Mouse (Mus musculus) hindbrain, embryonic 14.5 days (tissue): ENCODE results near the gene Inka1. TPM values are rescaled to one million over a fixed set of nuclear protein-coding genes. Genes with fewer than 3 reads are reported as not detected.

Experiments used
- ATAC-seq: fragments of 200-750 bp; cut with Nextera tagmentation; 2 replicates; pipeline ENCODE4 v1.8.0; 2017; ENCODE audit warnings: moderate number of reproducible peaks, mild to moderate bottlenecking, moderate TSS enrichment, moderate library complexity; ENCODE audit not compliant: low FRiP score
- DNase-seq: peaks from one replicate; pipeline ENCODE4 v3.0.0-alpha.2; 2015; ENCODE audit warnings: low spot score
- H3K27ac ChIP-seq: fragments of 300-500 bp; sonication (generic); 2 replicates; pipeline ENCODE4 v1.5.1; 2014; ENCODE audit warnings: mild to moderate bottlenecking, moderate library complexity
- H3K27me3 ChIP-seq: fragments of 300-500 bp; sonication (generic); 2 replicates; pipeline ENCODE4 v1.6.1; 2014; ENCODE audit warnings: mild to moderate bottlenecking, low read length, mixed read lengths; ENCODE audit not compliant: control insufficient read depth, insufficient read depth
- H3K36me3 ChIP-seq: fragments of 300-500 bp; sonication (generic); replicated peaks from 2 replicates; pipeline ENCODE4 v1.6.1; 2014; ENCODE audit not compliant: control insufficient read depth, insufficient read depth
- H3K4me1 ChIP-seq: fragments of 300-500 bp; sonication (generic); replicated peaks from 2 replicates; pipeline ENCODE4 v1.6.1; 2014; ENCODE audit warnings: antibody characterized with exemption, low read length, mixed read lengths; ENCODE audit not compliant: control insufficient read depth, insufficient read depth
- H3K4me2 ChIP-seq: fragments of 300-500 bp; sonication (generic); replicated peaks from 2 replicates; pipeline ENCODE4 v1.6.1; 2014; ENCODE audit warnings: mild to moderate bottlenecking, moderate library complexity
- H3K4me3 ChIP-seq: fragments of 300-500 bp; sonication (generic); replicated peaks from 2 replicates; pipeline ENCODE4 v1.5.1; 2014; ENCODE audit warnings: mild to moderate bottlenecking, low read length
- H3K9ac ChIP-seq: fragments of 300-500 bp; sonication (generic); 2 replicates; pipeline ENCODE4 v1.6.1; 2014
- H3K9me3 ChIP-seq: fragments of 300-500 bp; sonication (generic); 2 replicates; pipeline ENCODE4 v1.6.1; 2016; ENCODE audit warnings: low read length; ENCODE audit not compliant: control insufficient read depth
- WGBS: fragments of 180-500 bp; shearing (Covaris S2); extraction: QIAGEN DNeasy Blood & Tissue Kit; methylation state at CpG from one replicate; pipeline ENCODE4 v1.1.7; 2014; 5-methylcytosine and 5-hydroxymethylcytosine counted together
- polyA plus RNA-seq: library from polyadenylated mRNA; unstranded; fragments of >200 nt; fragmentation: Nextera tagmentation; extraction: Ambion mirVana; gene quantifications from 2 replicates; pipeline ENCODE4 v1.2.1, GENCODE M21; 2014

The Inka1 gene
- polyA plus RNA-seq, 1 experiment from 2014 or later = 18.1 TPM

DNA sequence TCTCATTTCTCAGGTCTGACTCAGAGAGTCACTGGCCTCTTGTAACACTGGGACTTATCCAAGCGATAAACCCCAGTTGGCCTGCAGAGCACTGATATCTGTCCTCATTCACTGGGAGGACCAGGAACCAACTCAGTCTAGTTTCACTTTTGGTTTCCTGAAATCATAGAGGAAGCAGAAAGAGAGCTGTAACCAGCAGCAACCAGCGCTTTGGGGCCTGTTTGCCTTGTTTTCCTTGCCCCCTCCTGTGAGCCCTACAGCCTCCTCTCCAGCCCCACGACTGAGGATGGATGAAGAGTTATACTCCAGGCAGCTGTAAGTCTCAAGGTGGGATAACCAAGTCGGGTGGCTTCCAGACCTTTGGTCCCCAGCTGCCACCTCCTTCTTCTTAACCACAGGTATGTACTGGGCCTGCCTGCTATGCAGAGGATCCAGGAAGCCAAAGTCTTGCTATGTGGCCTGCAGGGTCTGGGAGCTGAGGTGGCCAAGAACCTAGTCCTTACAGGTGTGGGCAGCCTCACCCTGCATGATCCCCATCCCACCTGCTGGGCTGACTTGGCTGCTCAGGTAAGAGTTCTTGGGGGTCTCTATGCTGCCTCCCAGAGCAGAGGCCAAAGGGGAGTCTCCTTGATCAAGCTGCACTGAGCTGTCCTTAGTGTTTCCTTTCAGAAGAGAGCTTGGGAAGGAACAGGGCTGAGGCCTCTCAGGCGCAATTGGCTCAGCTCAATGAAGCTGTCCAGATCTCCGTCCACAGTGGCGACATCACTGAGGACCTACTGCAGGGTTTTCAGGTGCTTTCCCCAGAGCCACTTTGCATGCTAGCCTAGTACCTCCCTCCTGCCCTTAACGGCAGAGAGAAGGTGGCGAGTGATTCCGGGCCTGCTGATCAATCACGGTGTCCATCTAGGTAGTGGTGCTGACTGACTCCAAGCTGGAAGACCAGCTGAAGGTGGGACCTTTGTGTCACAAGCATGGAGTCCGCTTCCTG, 10.0 kb downstream of the Inka1 start, which contains the start of gene Uba7:
Gene Uba7 (plus strand): TSS at position 107 of the 988 bp plus-strand sequence.
- DNase-seq (no peak), ATAC-seq (no peak)
- Histone ChIP-seq H3K4me3 (no peak within 1 kb of the TSS), H3K9me3 (no peaks in the 10 kb centered on the region), H3K9ac (no peak within 1 kb of the TSS), H3K27me3 (no peaks in the 10 kb centered on the region), H3K36me3 (no peaks in the 10 kb centered on the region), H3K27ac (no peak within 1 kb of the TSS), H3K4me2 (no peak within 1 kb of the TSS), H3K4me1 (no peaks in the 10 kb centered on the region)
- WGBS = 72% methylated on average over 12 of the region's 12 CpGs

DNA sequence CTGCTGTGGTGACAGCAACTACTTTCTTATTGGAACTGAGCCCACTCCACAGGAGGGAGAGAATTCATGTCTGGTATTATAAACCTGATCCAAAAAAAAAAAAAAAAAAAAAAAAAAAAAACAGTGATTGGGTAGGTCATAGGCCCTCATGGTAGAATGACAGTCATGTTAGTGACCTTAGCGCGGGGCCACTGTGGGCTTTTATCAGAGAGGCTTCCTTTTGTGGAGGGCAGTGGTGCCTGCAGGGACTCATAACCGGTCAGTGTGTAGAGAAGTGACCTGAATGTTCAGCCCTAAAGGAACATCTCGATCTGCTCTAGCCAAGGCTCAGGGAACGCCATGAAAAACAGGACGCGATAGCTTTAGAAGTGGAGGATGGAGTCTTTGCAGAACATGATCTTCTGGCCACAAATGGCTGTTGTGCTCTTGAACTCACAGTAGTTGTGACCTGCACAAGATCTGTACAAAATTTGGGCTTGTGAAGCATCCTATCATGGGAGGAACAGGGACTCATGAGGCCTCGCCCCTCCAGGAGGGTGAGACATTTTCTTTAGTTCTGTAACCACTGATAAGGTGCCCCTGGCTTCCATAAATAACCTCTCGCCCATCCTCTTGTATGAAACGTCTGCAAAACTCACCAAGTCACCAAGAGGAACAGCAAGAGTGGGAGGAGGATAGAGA, 11.0 kb downstream of the Inka1 start:
- H3K27me3 ChIP-seq = no peaks in the 10 kb centered on the region
- no peak for DNase-seq
- no peaks in the 10 kb centered on the region for H3K4me1 ChIP-seq
- H3K4me2 ChIP-seq = no peak overlapping the region
- no peak overlapping the region for H3K9ac ChIP-seq
- no peak overlapping the region for H3K4me3 ChIP-seq
- WGBS = 84% methylated on average over 10 of the region's 10 CpGs
- no peaks in the 10 kb centered on the region for H3K36me3 ChIP-seq
- ATAC-seq = no peak
- no peaks in the 10 kb centered on the region for H3K9me3 ChIP-seq
- H3K27ac ChIP-seq = no peak overlapping the region

DNA sequence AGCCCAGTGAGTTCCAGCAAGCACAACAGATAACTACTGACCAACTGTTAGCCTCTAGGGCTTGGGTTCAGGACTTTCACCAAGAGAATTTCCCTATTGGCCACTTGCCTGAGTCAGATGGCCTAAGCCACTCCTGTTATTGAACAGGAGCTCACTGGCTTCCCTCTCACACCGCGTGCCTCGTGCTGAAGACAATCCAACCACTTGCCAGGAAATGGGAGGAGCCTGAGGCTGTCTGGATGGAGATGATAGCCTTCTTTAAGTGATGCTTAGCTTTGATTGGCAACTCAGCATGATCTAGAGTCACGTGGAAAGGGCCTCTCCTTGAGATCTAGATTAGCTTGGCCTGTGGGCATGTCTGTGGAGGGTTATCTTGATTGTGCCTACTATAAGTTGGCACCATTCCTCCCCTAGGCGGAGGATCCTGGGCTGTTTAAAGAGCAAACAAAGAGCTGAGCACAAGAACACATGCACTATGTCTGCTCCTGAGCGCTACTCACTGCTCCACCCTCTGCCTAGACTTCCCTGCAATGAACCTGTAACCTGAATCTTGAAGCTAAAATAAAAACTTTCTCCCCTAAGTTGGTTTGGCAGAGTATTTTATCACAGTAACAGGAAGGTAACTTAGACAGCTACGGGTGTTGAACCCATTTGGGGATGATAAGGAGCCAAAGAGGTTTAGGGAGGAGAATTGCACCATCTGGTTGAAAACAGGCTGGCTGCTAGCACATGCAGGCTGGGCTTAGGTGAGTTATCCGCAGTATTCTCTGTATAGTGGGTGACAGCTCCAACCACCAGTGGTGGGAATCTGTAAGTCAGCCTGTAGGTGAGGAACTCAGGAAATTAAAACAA, 13.8 kb downstream of the Inka1 start:
- Histone ChIP-seq H3K4me3 (no peak overlapping the region), H3K9ac (no peak overlapping the region), H3K9me3 (no peaks in the 10 kb centered on the region), H3K4me2 (no peak overlapping the region), H3K27me3 (no peaks in the 10 kb centered on the region), H3K36me3 (no peaks in the 10 kb centered on the region), H3K27ac (no peak overlapping the region), H3K4me1 (no peaks in the 10 kb centered on the region)
- WGBS = 86% methylated on average over 8 of the region's 8 CpGs
- ATAC-seq (no peak), DNase-seq (no peak)

DNA sequence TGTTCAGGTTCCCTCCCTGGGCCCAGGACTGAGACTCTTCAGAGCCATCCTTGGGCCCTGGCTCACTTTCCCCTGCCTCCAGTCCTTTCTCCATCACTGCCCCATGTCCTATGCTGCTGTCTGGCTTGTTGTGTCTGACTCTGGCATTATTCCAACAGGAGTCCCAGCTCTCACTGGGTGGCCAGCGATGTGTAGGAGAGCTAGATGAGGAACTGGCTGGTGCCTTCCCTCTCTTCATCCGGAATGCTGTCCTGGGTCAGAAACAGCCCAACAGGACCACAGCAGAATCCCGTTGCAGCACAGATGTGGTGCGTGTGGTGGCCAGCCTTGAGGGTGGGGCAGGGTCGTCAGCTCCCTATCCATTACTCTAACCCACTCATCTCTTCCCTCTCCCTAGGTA, 15.4 kb downstream of the Inka1 start:
- Histone ChIP-seq H3K36me3 (no peaks in the 10 kb centered on the region), H3K27ac (no peak overlapping the region), H3K27me3 (no peaks in the 10 kb centered on the region), H3K9ac (no peak overlapping the region), H3K4me2 (no peak overlapping the region), H3K4me1 (no peaks in the 10 kb centered on the region), H3K4me3 (no peak overlapping the region), H3K9me3 (no peaks in the 10 kb centered on the region)
- ATAC-seq = no peak
- WGBS = 89% methylated on average over 5 of the region's 5 CpGs
- no peak for DNase-seq

GRCm38 (mm10) chr9:107968531-107968930, 17.1 kb downstream of the Inka1 start:
- H3K9ac ChIP-seq = no peak overlapping the region
- no peak for DNase-seq
- ATAC-seq = no peak
- H3K4me1 ChIP-seq = no peaks in the 10 kb centered on the region
- H3K4me2 ChIP-seq = no peak overlapping the region
- H3K9me3 ChIP-seq = no peaks in the 10 kb centered on the region
- H3K27me3 ChIP-seq = no peaks in the 10 kb centered on the region
- H3K4me3 ChIP-seq = no peak overlapping the region
- 95% methylated on average over 7 of the region's 7 CpGs for WGBS
- no peak overlapping the region for H3K27ac ChIP-seq
- no peaks in the 10 kb centered on the region for H3K36me3 ChIP-seq

DNA sequence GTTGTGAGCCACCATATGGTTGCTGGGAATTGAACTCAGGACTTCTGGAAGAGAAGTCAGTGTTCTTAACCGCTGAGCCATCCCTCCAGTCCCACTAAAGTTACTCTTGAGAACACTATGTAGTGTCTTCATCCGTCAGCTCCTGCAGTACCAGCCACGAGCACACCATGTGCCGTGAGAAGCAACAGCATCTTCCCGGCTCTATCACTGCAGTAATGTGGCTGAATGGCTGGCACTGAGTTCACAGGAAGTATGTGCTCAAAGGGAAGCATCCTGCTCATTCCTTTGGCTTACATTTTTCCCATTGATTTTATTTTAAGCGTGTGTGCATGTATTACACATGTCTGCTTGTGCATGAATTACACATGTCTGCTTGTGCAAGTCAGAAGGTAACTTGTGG, 18.2 kb downstream of the Inka1 start:
- Histone ChIP-seq H3K36me3 (no peaks in the 10 kb centered on the region), H3K27me3 (no peaks in the 10 kb centered on the region), H3K27ac (no peak overlapping the region), H3K4me2 (no peak overlapping the region), H3K4me1 (no peaks in the 10 kb centered on the region), H3K9ac (no peak overlapping the region), H3K9me3 (no peaks in the 10 kb centered on the region), H3K4me3 (no peak overlapping the region)
- DNase-seq = no peak
- WGBS = 89% methylated on average over 6 of the region's 6 CpGs
- no peak for ATAC-seq

GRCm38 (mm10) chr9:107966676-107967075, 19.0 kb downstream of the Inka1 start:
- Histone ChIP-seq H3K9ac (no peak overlapping the region), H3K27ac (no peak overlapping the region), H3K4me1 (peaks cover 6% of the 10 kb centered on the region; the same call in 1 of the 2 replicates), H3K36me3 (no peaks in the 10 kb centered on the region), H3K4me3 (no peak overlapping the region), H3K27me3 (no peaks in the 10 kb centered on the region), H3K4me2 (no peak overlapping the region), H3K9me3 (no peaks in the 10 kb centered on the region)
- WGBS = 93% methylated on average over 10 of the region's 10 CpGs
- DNase-seq = no peak
- ATAC-seq = no peak

DNA sequence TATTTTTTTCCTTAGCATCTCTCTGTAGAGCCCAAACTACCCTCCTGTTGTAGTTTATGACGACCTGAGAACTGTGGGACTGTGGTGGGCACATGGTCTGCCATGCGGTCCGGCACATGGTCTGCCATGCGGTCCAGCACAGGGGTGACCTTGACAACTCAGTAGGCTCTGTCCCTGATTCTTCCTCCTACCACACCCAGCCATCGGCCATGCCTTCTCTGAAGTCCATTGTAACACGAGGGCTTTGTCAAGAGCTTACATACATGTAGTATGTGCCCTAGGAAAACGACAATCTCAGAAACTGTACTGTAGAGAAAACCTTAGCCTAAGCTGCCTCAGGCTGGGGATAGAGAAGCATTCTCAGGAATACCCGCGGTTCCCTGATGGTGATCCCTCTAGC, 21.0 kb downstream of the Inka1 start:
- H3K4me1 ChIP-seq = peaks cover 16% of the 10 kb centered on the region
- 91% methylated on average over 9 of the region's 9 CpGs for WGBS
- H3K9me3 ChIP-seq = no peaks in the 10 kb centered on the region
- no peaks in the 10 kb centered on the region for H3K36me3 ChIP-seq
- DNase-seq = no peak
- no peak overlapping the region for H3K27ac ChIP-seq
- H3K4me3 ChIP-seq = no peak overlapping the region
- no peak for ATAC-seq
- H3K9ac ChIP-seq = no peak overlapping the region
- no peak overlapping the region for H3K4me2 ChIP-seq
- no peaks in the 10 kb centered on the region for H3K27me3 ChIP-seq

GRCm38 (mm10) chr9:107963700-107964099, 22.0 kb downstream of the Inka1 start:
- no peak overlapping the region for H3K4me3 ChIP-seq
- H3K36me3 ChIP-seq = no peaks in the 10 kb centered on the region
- H3K27ac ChIP-seq = no peak overlapping the region
- peak; percentile 87 for DNase-seq
- ATAC-seq = peak; percentile 58; the same call in 1 of the 2 replicates
- no peaks in the 10 kb centered on the region for H3K27me3 ChIP-seq
- no peak overlapping the region for H3K4me2 ChIP-seq
- H3K9ac ChIP-seq = no peak overlapping the region
- peaks cover 16% of the 10 kb centered on the region for H3K4me1 ChIP-seq
- no peaks in the 10 kb centered on the region for H3K9me3 ChIP-seq
- 32% methylated on average over 5 of the region's 5 CpGs for WGBS
